Mouse (Mus musculus) T-helper 2 cell (primary cell): ENCODE results near the gene Ap4e1.
"Not testable (repeated sequence)": the region's sequence is repeated elsewhere in the genome, so short reads cannot be mapped to it uniquely, and the experiment has no call there.

Experiments used
- in situ Hi-C: fragments of 300-600 bp; cut with MboI, MseI; formaldehyde crosslinking; loops from one replicate; pipeline ENCODE4 v1.15.1; 2025; ENCODE audit warnings: high pct_unique_total_duplicates

Ap4e1 gene

DNA sequence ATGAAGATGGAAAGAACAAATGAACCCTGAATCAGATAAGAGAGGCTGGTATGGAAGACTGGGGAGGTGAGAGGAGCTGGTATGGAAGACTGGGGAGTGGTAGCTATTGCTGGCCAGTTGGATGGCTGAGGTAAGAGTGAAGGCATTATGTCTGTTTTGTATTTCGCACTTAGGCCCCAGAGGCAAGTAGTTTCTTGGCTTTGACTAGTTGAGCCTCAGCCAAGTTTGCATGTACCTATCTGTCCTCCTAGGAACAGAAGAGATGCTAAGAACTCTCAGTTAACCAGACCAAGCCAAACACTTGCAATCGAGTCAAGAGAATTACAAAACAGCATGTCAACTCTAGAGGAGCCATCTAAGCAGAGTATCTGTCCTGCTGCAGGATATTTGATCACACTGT is 65.6 kb downstream of the Ap4e1 start:
- in situ Hi-C loops: no loop called here

DNA sequence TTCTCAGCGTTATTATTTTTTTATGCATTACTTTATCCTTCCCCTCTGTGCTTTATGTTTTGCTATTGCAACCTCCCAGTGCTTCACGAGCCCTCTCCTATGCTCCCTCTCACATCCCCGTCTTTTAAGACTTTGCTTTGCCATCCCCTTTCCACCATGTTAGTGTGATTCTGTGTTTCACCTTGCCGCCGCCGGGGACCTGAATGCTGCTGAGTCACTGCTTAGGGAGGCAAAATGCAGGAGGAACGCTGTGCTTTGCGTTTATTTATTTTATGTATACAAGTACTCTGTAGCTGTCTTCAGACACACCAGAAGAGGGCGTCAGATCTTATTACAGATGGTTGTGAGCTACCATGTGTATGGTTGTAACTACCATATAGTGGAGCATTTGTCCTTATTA is 69.1 kb downstream of the Ap4e1 start:
- in situ Hi-C loops: no loop called here

DNA sequence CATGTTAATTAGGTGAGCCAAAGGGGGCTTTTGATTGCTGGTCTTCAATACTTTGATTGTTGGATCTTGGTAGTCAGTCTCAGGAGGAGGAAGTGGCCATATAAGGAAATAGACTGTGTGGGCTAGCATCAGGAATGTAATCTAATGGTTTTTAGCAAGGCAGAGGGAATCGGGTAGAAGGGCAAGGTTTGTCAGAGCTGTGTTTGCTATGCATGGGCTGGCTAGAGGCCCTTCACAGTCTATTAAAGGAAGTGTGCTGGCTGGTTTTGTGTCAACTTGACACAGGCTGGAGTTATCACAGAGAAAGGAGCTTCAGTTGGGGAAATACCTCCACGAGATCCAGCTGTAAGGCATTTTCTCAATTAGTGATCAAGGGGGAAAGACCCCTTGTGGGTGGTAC is 70.5 kb downstream of the Ap4e1 start:
- in situ Hi-C loops: not testable (repeated sequence)

DNA sequence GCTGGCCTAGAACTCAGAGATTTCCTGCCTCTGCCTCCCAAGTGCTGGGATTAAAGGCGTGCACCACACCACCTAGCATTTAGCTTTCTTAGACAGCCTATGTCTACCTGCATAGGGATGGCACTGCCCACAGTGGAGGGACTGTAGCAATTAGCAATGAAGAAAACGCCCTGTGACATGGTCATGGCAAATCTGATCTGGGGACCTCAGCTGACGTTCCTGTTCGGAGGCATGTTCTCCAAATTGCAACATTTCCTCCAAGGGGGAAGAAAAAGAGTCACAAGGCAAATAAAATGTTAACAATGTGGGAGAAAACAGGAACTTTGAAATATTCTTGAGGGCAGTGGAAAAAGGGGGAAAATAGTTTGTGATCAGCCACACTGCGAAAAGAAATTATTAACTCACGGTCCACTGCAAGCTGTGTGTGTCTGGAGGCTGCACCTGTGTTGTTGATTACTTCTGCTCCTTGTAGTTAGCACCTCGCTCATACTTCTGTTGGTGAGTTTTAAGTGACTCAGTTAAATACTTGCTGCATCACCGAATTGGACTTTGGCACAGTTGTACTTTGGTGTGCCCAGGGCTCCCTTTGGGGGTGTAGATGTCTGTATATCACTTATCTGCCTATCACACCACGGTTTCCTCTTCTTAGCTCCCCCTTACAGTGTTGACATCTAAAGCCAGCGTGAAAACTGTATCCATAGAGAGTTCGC is 71.5 kb downstream of the Ap4e1 start:
- in situ Hi-C loops: no loop called here

DNA sequence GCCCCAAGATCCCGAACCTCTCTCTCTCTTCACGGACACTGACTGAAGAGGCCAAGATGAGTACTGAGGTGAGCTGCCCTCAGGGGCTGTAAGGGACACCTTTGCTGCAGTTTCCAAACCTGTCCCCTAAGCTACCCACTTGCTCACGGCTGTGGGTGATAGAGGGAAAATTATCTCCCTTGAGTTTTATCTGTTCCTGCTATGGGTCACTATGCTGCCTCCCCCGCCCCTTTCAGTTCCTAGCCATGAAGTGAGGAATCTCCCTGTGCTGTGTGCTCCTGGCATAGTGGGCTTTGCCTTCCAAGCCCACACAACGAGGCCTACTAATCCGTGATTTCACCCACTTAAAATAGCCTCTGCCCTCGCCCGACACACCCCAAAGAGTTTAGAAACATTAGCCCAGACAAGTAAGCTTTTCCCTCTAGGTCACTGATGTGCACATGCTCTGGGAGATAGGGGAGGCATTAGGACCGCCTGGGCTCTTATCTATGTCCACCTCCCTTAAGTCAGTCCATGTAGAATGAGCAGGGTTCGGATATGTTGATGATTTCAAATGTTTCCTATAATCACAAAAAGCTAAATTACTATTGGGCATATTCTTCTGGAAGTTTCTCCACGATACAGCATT is 72.2 kb downstream of the Ap4e1 start:
- in situ Hi-C loops: no loop called here

DNA sequence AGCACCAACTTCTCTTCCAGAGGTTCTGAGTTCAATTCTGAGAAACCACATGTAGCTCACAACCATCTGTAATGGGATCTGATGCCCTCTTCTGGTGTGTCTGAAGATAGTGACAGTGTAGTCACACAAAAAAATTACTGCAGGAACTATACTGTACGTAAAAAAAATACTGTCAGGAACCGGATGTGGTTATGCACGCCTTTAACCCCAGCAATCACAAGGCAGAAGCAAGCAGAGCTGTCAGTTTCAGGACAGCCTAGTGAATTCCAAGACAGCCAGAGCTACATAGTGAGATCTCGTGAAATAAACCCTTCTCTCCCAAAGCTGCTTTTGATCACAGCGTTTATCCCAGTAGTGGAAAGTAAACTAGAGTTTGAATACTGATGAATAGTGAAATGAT is 77.7 kb downstream of the Ap4e1 start:
- in situ Hi-C loops: no loop called here

DNA sequence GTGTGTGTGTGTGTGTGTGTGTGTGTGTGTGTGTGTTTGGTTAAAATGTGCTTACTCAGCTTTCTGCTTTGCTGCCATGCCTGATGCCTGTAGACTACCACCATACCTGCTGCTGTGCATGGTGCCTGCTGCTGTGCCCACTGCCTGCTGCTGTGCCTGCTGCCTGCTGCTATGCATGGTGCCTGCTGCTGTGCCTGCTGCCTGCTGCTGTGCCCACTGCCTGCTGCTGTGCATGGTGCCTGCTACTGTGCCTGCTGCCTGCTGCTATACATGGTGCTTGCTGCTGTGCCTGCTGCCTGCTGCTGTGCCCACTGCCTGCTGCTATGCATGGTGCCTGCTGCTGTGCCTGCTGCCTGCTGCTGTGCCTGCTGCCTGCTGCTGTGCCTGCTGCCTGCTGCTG is 81.6 kb downstream of the Ap4e1 start:
- in situ Hi-C loops: not testable (repeated sequence)

DNA sequence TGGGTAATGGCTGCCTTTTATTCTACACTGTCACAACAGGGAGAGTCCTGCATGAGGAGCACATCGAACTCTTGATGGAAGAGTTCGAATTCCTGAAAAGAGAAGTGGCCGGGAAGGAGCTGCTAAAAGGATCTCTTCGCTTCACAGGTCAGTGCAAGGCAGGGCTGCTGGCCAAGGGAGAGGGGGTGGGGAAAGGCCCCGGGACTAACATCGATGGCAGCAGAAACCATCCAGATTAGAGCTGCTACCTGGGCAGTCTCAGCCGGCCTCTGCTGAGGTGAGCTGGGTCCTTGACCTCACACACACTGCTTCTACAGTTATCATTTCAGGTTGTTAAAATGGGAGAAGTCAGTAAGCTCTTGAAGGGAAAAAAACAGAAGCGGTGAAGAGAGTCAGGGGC is 83.5 kb downstream of the Ap4e1 start:
- in situ Hi-C loops: no loop called here

DNA sequence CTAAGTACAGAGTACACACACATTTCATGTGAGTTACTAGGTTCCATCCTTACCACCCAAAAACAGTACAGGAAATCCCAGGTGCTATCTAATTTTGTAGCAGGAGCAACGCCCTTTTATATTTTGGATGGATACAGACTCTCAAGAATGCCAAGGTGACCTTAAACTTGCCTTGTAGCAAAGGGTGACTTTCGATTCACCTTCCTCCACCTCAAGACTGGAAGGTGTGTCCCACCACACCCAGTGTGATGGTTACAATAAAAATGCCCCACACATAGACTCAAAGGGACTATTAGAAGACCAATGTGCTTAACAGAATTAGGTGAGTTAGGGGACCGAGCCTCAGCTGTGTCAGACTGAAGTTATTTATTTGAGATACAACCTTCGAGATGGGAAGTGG is 100.5 kb downstream of the Ap4e1 start:
- in situ Hi-C loops: no loop called here
